7 mouse cellular contexts compared by ENCODE assay signal in the genomic region with DNA sequence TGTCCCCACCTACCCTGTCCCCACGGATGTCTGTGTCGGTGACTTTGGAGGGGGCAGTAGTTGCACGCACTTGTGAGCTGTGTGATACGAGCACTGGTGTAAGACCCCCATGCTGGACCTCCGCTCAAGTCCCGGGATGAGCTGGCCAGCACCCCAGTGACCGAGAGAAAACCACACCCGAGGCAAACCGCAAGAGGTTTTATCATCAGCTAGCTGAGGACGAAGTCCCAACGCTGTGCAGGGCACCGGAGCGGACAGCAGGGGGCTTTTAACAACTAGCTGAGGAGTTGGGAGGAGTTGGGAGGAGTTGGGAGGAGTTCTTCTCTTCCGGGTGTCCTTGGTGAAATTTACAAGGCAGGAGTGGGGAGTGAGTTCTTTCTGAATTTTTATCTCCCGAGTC. TPM values are rescaled to one million over a fixed set of nuclear protein-coding genes. Genes with fewer than 3 reads are reported as not detected.
A peak's percentile ranks its signal among the peaks of the same experiment; 100 is the strongest.
DNase-seq lines count a peak whose midpoint lies in the region; ATAC-seq lines count a peak whose summit lies in the region.

No protein-coding gene starts in this region.

- peaks cover 53% of the 10 kb centered on the region for H3K4me1 ChIP-seq in liver, embryonic 11.5 days (replicated peaks; ENCODE audit: control insufficient read depth, insufficient read depth, low read length)
- peaks cover 4% of the 10 kb centered on the region; the same call in 1 of the 2 replicates for H3K4me1 ChIP-seq in midbrain, embryonic 16.5 days (ENCODE audit: control insufficient read depth, insufficient read depth, low read length)

- H3K27ac ChIP-seq in liver, embryonic 11.5 days (ENCODE audit: low read depth, low read length), result peak overlapping the region; percentile 77
- H3K27ac ChIP-seq in midbrain, embryonic 16.5 days (ENCODE audit: low read length), result no peak overlapping the region

- DNase-seq in ZHBTc4 (ENCODE audit: low read depth, low spot score), result peak; percentile 68
- peak; percentile 59 for DNase-seq in gastrocnemius, postnatal 25 days
- peak; percentile 75 for DNase-seq in induced T-regulatory cell, adult 2 months (ENCODE audit: low read depth)
- peak; percentile 78 for DNase-seq in liver, embryonic 11.5 days (ENCODE audit: low spot score)
- DNase-seq in thymus, postnatal 0 days (ENCODE audit: low spot score), result peak; percentile 43

- H3K4me2 ChIP-seq in liver, embryonic 11.5 days, result peak overlapping the region; percentile 81
- H3K4me2 ChIP-seq in midbrain, embryonic 16.5 days (ENCODE audit: low read length), result peak overlapping the region; percentile 23; the same call in 1 of the 2 replicates

- peaks cover 5% of the 10 kb centered on the region; the same call in 1 of the 2 replicates for H3K36me3 ChIP-seq in liver, embryonic 11.5 days (ENCODE audit: control insufficient read depth, insufficient read depth, low read length)
- 0 out of 2 replicates have a peak, but pooled peaks cover 2% of the 10 kb centered on the region for H3K36me3 ChIP-seq in midbrain, embryonic 16.5 days (ENCODE audit: control insufficient read depth, insufficient read depth, low read length)

- H3K27me3 ChIP-seq in liver, embryonic 11.5 days (replicated peaks; ENCODE audit: control insufficient read depth, insufficient read depth, low read length), result no peaks in the 10 kb centered on the region
- H3K27me3 ChIP-seq in midbrain, embryonic 16.5 days (ENCODE audit: control insufficient read depth, insufficient read depth, low read depth, low read length), result no peaks in the 10 kb centered on the region

- ATAC-seq in common myeloid progenitor, adult 5-6 weeks (replicated peaks; ENCODE audit: low read depth, poor library complexity, severe bottlenecking), result peak; percentile 59
- peak; percentile 37 for ATAC-seq in liver, embryonic 11.5 days (replicated peaks; ENCODE audit: low FRiP score)
- no peak for ATAC-seq in midbrain, embryonic 16.5 days

- H3K9ac ChIP-seq in liver, embryonic 11.5 days (ENCODE audit: low read depth, low read length), result peak overlapping the region; percentile 54; the same call in 1 of the 2 replicates
- 0 out of 2 replicates have a peak overlapping the region, but pooled peaks have one; percentile 10 for H3K9ac ChIP-seq in midbrain, embryonic 16.5 days (ENCODE audit: low read depth, low read length)

- no peaks in the 10 kb centered on the region for H3K9me3 ChIP-seq in liver, embryonic 11.5 days (ENCODE audit: control insufficient read depth, low read length)
- no peaks in the 10 kb centered on the region for H3K9me3 ChIP-seq in midbrain, embryonic 16.5 days (replicated peaks; ENCODE audit: control insufficient read depth, low read length, poor library complexity, severe bottlenecking)

- peak overlapping the region; percentile 76 for H3K4me3 ChIP-seq in liver, embryonic 11.5 days (ENCODE audit: low read depth, low read length)
- no peak overlapping the region for H3K4me3 ChIP-seq in midbrain, embryonic 16.5 days (ENCODE audit: low read depth, low read length)

- WGBS in liver, embryonic 11.5 days, result 9% methylated on average over 15 of the region's 15 CpGs
- WGBS in midbrain, embryonic 16.5 days, result 33% methylated on average over 15 of the region's 15 CpGs

RNA-seq across cellular contexts. Expression of gene Aunip, which starts 2.0 kb away (rescaled TPM):
- total RNA-seq in common myeloid progenitor, adult 5-6 weeks (2017), result 32.6 and 37.0 TPM in 2 replicates
- total RNA-seq in gastrocnemius, postnatal 25 days (2021), result not detected
- 15.9 and 18.5 TPM in 2 replicates for polyA plus RNA-seq in liver, embryonic 11.5 days (2014; fragmentation: Nextera tagmentation; extraction: Ambion mirVana)
- 1.3 and 1.7 TPM in 2 replicates for polyA plus RNA-seq in midbrain, embryonic 16.5 days (2015; fragmentation: Nextera tagmentation; extraction: Ambion mirVana)
- 14.3 and 16.7 TPM in 2 replicates for polyA plus RNA-seq in thymus, postnatal 0 days (2015; fragmentation: Nextera tagmentation; extraction: Ambion mirVana)

RNA-seq across cellular contexts. Expression of gene Paqr7, which starts 16.3 kb away (rescaled TPM):
- 10.6 and 12.6 TPM in 2 replicates for total RNA-seq in common myeloid progenitor, adult 5-6 weeks (2017)
- total RNA-seq in gastrocnemius, postnatal 25 days (2021), result 1 to 10 TPM; 2.3 to 4.9 TPM
- 2.5 and 3.0 TPM in 2 replicates for polyA plus RNA-seq in liver, embryonic 11.5 days (2014; fragmentation: Nextera tagmentation; extraction: Ambion mirVana)
- 27.2 and 36.2 TPM in 2 replicates for polyA plus RNA-seq in midbrain, embryonic 16.5 days (2015; fragmentation: Nextera tagmentation; extraction: Ambion mirVana)
- 8.1 TPM in 2 replicates for polyA plus RNA-seq in thymus, postnatal 0 days (2015; fragmentation: Nextera tagmentation; extraction: Ambion mirVana)

RNA-seq across cellular contexts. Expression of gene Mtfr1l, which starts 22.4 kb away (rescaled TPM):
- total RNA-seq in common myeloid progenitor, adult 5-6 weeks (2017), result 46.2 and 52.7 TPM in 2 replicates
- total RNA-seq in gastrocnemius, postnatal 25 days (2021), result 100 to 1,000 TPM; 120 to 122 TPM
- polyA plus RNA-seq in liver, embryonic 11.5 days (2014; fragmentation: Nextera tagmentation; extraction: Ambion mirVana), result 107 and 114 TPM in 2 replicates
- 169 and 175 TPM in 2 replicates for polyA plus RNA-seq in midbrain, embryonic 16.5 days (2015; fragmentation: Nextera tagmentation; extraction: Ambion mirVana)
- 98.6 and 104 TPM in 2 replicates for polyA plus RNA-seq in thymus, postnatal 0 days (2015; fragmentation: Nextera tagmentation; extraction: Ambion mirVana)

RNA-seq across cellular contexts. Expression of gene Selenon, which starts 39.2 kb away (rescaled TPM):
- total RNA-seq in common myeloid progenitor, adult 5-6 weeks (2017), result 6.5 and 9.7 TPM in 2 replicates
- 1 to 10 TPM; 6.5 to 7.2 TPM for total RNA-seq in gastrocnemius, postnatal 25 days (2021)
- 12.4 and 13.1 TPM in 2 replicates for polyA plus RNA-seq in liver, embryonic 11.5 days (2014; fragmentation: Nextera tagmentation; extraction: Ambion mirVana)
- polyA plus RNA-seq in midbrain, embryonic 16.5 days (2015; fragmentation: Nextera tagmentation; extraction: Ambion mirVana), result 6.7 and 9.2 TPM in 2 replicates
- 4.8 and 6.8 TPM in 2 replicates for polyA plus RNA-seq in thymus, postnatal 0 days (2015; fragmentation: Nextera tagmentation; extraction: Ambion mirVana)

RNA-seq across cellular contexts. Expression of gene Stmn1, which starts 44.7 kb away (rescaled TPM):
- total RNA-seq in common myeloid progenitor, adult 5-6 weeks (2017), result 1,614 and 1,654 TPM in 2 replicates
- 10 to 100 TPM in 1 of 2 experiments, 1 to 10 TPM in 1; 6.9 to 10.6 TPM for total RNA-seq in gastrocnemius, postnatal 25 days (2021)
- polyA plus RNA-seq in liver, embryonic 11.5 days (2014; fragmentation: Nextera tagmentation; extraction: Ambion mirVana), result 896 and 908 TPM in 2 replicates
- polyA plus RNA-seq in midbrain, embryonic 16.5 days (2015; fragmentation: Nextera tagmentation; extraction: Ambion mirVana), result 7,758 and 8,549 TPM in 2 replicates
- 1,989 and 2,008 TPM in 2 replicates for polyA plus RNA-seq in thymus, postnatal 0 days (2015; fragmentation: Nextera tagmentation; extraction: Ambion mirVana)
